Mouse (Mus musculus) kidney, adult 11 months (tissue): ENCODE measurements around the gene Parl.
A peak's percentile ranks its signal among the peaks of the same experiment; 100 is the strongest.

Experiments
- DNase-seq: peaks from one replicate; pipeline ENCODE4 v3.0.0; 2022

Parl gene

DNA sequence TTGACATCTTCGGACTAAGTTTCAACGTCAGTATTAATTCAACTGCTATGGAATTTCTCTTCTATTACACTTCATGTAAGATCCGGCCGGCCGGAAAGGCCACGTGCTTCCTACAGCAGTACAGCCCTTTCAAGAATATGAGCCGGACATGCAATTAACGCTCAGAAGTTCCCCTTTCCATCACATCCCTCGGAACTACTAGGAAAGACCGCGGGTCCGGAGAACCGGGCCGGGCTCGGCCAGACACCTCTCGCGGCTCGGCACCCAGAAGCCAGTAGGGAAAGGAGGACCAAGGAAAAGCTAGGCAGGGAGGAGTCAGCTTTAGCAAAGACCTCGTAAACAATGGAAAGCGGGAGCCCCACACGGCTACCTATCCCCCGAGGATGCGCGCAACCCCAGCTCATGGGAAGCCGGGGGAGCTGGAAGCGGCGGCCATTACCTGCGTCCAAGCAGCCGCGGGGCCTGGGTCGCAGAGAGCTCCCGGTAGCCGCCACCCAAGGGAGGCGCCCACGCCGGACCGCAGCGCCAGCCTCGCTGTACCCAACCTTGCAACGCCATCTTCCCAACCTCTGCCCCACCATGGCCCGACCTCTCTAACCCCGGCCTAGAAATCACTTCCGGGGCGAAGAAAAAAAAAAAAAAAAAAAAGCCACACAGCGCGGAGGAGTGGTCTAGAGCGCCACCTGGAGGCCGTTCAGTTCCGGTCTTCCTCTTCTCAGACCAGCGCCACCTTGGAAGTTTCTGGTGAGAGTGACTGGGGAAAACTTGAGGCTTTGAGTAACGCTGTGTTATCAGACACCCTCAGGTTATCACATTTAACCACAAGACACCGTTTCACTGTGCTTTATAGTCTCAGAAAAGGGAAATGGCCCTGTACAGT lies at the start of gene Parl:
Gene Parl (minus strand): TSS at position 618 of the 880 bp plus-strand sequence.
- peak; percentile 61 for DNase-seq

DNA sequence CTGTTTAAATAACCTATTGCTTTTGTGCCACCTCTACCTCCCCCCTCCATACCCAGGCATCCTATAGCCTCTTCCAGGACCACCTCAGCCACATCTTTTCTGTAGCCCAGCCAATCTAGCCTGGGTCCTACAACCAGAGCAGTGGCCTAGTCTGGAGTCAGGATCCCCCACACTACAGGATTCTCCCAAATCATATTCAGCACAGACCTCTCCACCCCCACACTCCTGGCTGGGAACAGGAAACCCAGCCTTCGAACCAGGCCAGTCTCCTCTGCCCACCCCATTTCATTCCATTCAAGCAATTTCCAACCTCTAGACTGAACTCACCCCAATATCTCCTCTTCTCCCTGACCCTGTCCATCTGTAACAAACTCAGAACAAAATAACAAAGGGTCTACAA lies 43.3 kb upstream of the Parl start:
- no peak for DNase-seq

DNA sequence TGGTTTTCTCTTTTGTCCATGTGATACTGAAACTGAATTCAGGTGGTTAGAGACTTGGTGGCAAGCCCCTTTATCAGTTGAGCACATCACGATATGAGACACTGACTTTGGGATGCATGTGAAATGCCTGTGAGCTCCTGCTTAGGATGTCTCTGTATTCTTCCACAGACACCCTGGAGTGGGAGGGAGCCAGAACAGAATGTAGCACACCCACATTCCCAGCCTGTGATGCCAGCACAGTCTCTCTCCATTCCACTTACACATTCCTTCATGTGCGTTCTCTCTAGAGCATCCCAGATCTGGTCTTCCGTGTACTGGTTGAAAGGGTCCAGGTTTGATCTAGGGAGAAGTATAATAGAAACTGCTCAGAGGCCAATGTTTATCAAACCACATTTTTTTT lies 36.4 kb upstream of the Parl start:
- no peak for DNase-seq

DNA sequence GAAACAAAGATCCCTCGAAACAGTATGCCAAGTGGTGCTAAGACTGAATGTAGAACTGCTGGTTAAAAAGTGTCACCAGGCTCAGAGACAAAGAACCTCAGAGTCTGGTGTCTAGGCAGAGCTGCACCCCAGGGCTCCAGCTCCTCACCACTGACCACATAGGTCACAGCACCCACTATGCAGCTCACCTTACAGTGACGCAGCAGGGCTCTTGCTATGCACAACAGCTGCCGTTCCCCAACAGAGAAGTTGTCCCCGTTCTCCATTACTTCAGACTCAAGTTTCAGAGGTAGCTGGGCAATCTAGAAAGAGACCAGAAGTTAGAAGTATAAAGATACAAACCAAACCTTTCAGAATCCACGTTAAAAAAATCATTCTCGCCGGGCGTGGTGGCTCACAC lies 32.7 kb upstream of the Parl start:
- no peak for DNase-seq

DNA sequence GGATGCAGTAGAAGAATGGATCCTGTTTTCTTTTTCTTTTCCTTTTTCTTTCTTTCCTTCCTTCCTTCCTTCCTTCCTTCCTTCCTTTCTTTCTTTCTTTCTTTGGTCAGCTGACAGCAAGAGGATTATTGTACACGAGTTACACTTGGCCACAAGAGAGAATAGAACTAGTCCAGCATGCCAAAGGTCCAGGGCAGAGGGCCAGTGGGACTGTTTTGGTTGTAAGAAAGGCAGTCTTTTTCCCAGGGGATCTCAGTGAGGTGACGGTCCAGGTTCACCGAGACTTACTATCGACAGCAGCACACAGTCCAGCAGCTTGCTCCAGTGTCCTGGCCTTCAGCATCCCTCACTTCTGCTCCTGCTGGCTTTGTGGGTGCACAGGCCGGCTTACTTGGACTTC lies 26.1 kb upstream of the Parl start:
- no peak for DNase-seq

DNA sequence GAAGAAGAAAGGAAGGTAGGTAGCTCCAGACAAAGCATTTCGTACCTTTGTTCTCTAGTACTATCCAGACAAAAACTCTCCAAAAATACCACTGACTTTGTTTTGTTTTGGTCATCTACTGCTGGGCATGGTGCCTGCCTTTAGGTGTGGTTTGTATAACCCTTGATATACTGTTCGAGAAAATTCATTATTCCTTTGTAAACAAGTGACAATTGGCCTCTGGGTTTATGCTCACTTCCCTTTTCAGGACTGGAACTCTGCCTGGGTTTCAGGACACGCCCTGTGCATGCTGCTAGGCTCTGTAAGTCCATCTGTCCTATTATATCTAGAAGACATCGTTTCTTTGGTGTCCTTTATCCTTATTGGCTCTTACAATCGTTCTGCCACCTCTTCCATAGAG lies 23.1 kb upstream of the Parl start, which contains the start of gene Cyp2ab1:
Gene Cyp2ab1 (minus strand): TSS at position 119 of the 400 bp plus-strand sequence.
- DNase-seq = no peak

DNA sequence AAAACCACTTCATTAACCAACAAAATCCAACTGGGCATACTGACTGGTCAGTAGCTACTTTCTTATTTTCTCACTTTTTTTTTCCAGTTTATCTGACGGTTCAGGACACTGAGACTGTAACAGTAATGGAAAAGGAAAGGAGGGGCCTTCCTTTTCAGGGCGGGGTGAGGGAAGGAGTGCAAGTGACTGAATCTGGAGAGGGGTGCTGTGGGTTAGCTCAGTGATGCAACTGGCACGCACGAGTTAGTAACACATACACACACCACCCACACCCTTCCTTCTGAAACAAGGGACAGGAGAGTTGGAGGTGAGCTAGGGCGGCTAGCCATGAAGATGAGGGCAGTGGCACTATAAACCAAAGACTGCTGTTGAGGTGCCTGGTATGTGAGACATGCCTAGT lies 21.7 kb upstream of the Parl start:
- no peak for DNase-seq

DNA sequence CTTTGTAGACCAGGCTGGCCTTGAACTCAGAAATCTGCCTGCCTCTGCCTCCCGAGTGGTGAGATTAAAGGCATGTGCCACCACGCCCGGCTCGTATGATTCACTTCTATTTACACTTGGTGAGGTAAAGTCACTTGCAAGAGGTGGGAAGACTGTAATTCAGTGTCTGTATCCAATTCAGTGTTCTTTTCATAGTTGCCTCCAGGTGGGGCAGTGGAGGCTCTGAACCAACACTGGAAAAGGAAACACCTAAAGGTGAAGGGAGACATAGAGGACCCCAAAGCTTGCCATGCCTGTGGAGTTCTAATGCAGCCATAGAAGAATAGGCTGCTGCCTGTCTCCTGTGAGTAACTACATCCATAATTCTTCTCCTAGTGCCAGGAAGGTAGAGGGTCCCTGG lies 20.1 kb upstream of the Parl start:
- DNase-seq = no peak

DNA sequence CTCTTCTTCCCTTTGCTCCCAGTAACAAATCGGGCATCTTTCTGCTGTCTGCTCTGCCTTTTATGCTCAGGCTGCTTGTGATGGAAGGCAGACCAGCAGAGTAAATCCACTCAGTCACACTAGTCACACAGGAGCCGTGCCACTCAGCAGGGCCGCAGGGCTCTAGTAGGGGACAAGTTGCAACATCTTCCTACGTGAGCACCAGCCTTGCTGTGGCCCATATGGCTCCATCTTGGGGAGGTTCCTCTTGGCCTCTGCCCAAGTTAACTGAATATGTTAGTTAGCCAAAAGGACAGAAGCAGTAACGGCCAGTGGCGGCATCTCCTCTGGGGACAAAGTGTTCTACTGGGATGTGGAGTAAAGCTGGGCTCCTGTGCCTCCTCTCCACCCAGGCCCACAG lies 14.6 kb upstream of the Parl start:
- no peak for DNase-seq

DNA sequence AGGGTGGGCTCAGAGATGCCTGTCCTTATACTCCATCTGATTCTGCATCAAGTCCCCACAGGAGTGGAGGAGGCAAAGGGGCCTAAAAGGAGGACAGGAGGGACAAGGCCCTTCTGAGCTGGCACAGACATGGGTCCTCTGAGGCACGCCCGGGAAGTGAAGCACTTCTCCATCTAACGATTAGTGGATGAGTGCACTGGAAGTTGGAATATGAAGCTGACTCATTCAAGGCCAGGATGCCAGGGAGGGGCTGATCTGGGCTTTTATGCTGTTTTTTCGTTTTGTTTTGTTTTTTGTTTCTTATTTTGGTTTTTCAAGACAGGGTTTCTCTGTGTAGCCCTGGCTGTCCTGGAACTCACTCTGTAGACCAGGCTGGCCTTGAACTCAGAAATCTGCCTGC lies 13.1 kb upstream of the Parl start:
- no peak for DNase-seq

DNA sequence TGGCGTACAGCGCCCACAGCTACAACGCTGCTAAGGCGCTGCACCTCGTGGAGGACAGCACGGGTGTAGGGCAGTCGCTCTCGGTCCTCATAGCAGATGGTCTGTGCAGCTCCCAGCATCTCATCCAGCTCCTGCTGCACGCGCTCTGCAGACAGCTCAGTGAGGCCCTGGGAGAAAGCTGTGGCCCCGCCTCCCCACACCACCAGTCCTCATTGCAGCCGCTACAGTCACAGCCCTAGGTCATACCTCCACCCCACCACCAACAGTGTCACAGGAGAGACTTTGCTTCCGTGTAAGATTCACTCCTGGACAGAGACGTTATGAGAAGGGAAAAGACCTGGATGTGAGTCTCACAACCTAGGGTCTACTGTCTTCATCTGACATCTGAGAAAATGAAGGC lies 10.1 kb upstream of the Parl start:
- no peak for DNase-seq

DNA sequence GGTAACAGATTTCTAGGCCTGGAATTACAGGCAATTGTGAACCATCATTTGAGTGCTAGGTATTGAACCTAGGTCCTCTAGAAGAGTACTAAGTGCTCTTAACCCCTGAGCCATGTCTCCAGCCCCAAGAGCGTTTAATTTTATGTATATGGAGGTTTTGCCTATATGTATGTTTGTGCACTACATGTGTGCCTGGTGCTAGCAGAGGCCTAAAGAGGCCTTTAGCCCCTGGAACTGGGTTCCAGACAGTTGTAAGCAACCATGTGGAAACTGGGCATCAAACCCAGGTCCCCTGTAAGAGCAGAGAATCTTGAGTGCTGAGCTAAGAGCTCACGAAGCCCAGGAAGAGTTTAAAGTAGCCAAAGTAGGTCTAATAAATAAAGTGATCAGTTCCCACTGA lies 2.1 kb downstream of the Parl start:
- no peak for DNase-seq

DNA sequence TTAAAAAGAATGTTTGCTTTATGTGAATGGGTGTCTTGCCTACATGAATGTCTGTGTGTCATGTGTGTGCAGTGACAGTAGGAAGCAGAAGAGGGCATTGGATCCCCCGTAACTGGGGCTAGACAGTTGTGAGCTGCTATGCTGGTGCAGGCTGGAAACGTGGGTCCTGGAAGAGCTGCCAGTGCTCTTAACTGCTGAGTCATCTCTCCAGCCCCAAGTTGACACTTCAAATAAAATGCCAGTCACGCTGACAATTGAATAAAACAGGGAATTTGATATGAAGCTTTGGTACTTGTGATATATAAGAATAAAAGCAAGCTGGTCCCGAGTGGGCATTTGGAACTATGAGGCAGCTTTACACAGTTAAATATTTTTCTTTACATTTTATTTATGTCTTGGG lies 21.9 kb downstream of the Parl start:
- DNase-seq = no peak

DNA sequence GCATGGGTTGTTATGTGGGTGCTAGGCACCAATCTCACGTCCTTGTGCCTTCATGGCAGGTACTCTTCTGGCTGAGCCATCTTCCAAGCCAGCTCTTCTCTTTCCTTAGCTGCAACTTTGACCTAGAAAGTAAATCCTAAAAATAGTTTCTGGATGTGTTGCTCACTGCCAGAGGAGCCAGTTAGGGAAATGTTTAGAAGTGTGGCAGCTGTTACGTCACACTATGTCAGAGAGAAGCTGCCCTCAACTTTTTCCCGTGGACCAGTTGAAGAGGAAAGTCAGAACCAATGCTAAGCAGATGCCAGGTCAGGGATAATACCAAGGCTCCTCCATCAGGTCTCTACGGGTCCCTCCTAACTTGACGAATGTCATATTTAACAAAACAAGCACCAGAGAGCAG lies 22.8 kb downstream of the Parl start:
- DNase-seq = no peak

DNA sequence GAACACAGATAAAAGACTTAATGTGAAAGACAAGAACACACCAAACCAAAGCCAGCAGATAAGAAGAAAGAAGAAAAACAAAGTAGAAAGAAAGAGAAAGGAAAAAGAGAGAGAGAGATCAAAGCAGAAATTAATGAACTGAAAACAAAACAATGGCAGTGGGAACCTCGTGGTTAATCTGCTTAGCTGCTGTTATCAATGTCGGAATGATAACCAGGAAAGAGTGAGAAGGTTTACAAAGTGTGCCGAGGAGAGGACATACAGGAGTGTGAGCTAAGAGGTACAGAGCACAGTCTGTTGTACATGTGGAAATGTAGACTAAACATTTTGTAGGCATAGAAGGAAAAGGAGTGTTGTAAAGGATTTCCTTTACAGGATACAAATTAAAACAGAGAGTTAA lies 29.2 kb downstream of the Parl start:
- no peak for DNase-seq

DNA sequence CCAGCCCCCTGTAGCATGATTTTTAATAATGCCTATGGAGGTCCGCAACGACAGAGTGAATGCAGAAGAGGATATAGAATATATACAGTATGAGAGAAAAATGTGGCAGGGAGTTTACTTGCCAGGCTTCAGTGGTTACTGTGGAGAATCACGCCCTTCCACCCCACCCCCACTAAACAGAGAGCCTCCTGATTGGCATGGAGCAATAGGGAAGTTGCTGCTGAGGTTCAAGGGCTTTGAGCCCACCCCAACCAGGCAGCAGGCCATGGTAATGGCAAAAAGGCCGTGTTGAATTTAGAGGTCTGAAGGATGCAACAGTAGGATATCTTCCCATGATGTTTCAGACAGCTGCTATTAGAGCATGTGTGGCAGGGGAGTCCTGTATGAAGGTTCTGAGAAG lies 30.8 kb downstream of the Parl start:
- no peak for DNase-seq

DNA sequence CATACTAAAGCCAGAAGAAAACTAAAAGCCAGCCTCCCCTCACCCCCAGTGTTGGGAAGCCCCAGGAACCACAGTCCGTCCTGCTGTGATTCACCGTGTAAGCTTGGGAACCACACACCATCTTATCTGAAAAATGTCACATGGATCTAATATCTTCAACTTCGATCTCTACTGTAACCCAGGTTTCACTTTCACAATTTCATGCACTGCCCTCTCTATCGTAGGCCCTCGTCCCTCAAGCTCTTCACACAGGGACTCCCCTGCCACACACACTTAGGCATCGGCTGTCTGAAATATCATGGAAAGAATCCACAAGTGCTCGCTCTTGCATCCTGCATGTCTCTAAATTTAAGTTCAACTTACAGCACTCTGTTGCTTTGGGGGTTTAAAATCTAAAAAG lies 37.1 kb downstream of the Parl start:
- DNase-seq = no peak

DNA sequence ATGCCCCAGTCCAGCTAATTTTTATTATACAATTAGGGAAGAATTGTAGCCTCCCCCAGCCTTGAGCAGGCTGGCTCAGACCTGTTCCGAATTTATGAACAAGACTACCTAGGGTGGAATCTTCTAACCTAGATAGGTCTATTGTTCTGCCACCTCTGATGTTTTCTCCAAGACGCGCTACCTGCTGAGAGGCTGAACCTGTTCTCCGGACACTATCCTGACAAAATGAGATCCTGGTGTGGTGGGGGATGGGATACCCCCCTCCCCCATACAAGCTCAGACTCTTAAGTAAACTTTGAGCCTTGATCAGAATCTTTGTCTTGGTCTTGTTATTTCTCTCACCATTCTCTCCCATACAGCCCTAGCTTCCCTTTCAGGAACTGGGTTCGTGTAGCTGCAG lies 44.3 kb downstream of the Parl start:
- DNase-seq = no peak

DNA sequence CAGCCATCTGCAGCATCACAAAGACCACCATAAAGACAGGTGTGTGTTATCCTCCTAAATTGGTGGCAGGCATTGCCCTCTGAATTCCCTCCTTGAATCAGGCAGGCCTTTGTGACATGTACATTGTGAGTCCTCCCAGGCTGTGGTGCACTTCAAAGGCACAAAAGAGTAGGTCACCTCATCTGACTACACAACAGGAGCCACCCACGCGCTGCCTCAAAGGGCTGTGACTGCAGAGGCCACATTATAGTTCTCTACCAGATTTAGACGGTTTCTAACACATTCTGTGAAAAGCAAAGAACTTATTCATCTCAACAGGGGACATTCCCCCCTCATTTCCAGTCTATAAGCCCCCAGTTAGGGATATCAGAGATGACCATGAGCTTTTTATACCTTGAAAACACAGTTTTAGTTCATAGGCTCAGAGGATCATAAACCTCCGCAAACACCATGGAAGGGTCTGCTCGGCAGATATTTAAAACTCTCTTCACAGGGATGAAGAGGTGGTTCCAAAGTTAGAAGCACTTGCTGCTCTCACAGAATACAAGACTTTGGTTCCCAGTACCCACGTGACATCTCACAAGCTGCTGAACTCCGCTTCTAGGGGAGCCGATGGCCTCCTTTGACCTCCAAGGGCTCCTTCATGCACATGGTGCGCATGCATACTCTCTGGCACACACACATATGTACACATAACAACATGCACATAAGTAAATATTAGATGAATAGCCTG lies 53.6 kb downstream of the Parl start:
- DNase-seq = no peak

DNA sequence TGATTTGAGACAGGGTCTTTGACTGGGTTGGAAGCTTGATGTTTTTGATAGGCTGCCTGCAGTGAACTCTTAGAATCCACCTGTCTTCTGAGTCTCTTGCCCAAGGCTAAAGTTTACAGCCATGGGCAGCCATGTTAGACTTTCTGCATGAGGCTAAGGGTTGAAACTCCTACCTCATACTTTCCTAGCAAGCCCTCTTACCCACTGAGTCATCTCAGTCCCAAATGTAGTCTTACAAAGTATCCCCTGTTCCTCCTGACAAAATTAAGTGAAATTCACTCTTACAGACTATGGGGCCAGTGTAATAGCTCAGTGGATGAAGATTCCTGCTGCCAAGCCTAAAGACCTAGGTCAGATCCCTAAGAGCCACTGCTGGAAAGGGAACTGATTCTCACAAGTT lies 55.1 kb downstream of the Parl start:
- no peak for DNase-seq

DNA sequence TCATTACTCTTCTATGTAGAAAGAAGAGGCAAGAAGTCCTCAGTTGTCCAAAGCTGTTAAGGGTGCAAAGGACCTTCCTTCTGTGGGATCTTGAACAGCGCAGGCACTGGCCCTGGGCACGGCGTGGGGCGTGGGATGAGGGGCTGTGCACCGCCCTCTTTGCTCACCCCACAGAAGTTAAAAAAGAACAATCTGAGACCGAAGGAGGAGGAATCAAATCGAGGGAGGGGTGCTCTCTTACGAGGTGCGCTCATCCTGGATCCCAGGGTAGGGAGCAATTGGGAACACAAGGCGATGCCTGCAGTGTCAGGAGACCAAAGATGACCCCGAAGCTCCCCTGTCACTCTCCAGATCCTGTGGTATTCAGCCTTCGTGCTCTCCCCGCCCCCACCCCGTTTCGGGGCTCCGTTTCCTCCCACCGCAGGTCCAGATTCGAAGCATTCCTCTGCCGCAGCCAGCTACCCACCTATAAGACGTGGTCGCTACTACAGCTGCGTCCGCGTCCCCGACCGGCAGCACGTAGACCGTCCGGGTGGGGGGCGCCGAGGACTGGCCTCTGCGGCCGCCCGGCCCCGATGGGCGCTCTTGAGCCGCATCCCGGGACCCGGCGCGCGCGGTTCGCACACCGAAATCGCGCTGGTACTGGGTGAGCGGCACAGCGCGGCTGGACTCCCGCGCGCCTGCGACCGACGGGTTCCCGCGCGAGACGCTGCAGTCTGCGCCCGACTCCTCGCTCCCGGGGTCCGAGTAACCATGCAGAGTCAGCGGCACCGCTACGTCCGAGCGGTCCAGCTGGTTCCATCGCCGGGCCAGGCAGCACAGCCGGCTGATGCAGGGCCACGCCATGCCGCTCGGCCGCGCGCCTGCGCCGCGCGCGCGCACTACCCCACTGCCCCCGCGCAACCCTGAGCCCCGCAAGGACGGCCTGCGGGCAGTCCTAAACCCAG lies 61.4 kb downstream of the Parl start, which contains the start of gene Map6d1:
Gene Map6d1 (minus strand): TSS at position 891 of the 947 bp plus-strand sequence.
- no peak for DNase-seq

DNA sequence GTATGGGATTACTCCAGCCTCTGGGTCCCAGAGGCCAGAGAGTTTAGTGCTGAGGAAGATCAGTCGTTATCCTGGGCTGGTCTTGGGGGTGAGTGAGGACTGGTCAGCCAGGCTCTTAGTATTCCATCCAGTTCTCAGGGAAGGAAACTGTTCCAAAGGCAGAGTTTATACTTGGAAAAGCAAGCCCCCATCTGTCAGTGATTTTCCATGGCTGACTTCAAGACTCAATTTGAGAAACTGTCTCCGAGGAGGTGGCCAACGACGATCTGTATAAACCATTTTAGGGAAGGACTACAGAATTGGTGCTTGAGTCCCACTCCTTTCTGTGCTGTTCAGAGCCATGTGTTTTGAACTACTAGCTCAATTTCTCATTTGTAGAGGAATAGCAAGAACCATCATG lies 63.5 kb downstream of the Parl start:
- DNase-seq = no peak

DNA sequence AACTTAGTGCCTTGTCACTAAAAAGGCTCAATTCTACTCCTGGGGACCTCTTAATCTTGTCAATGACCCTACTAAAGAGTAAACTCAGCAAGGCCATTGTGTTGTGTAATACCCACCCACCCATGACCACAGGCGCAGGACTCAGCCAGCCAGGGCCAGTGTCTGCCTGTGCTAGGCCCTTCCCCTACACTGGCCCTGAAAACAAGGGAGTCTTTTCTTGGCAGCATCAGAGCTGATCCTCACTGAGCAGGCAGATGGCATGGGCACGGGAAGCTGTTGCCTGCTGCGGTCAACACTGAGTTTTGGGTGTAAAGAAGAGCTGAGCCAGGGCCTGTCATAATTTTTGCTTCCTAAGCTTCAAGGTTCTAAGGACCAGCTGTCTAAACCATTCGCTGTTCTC lies 64.8 kb downstream of the Parl start:
- DNase-seq = peak; percentile 11
